Mouse (Mus musculus) C2C12 (cell line): Measurements from ENCODE around the gene Cyp17a1.

Source experiments
- CTCF ChIP-seq: IDR thresholded peaks from one replicate; pipeline ENCODE4 v1.5.1; 2011; ENCODE audit not compliant: control insufficient read depth, insufficient read depth, insufficient read length
- MAX ChIP-seq: IDR thresholded peaks from one replicate; pipeline ENCODE4 v1.6.1; 2011; ENCODE audit warnings: mild to moderate bottlenecking, control low read depth
- USF1 ChIP-seq: IDR thresholded peaks from one replicate; pipeline ENCODE4 v1.6.1; 2011; ENCODE audit warnings: low read depth, mild to moderate bottlenecking, control low read depth, moderate library complexity

- TF ChIP-seq MAX, result no peak
- no peak for TF ChIP-seq CTCF
- TF ChIP-seq USF1, result no peak
These were observed 31.4 kb downstream of the Cyp17a1 start for GRCm38 (mm10) chr19:46641420-46642085.
